Mouse (Mus musculus) bone marrow, adult 2 months (tissue): ENCODE results near the gene Bad. TPM values are rescaled to one million over a fixed set of nuclear protein-coding genes. Genes with fewer than 3 reads are reported as not detected.
"Not testable (repeated sequence)": the region's sequence is repeated elsewhere in the genome, so short reads cannot be mapped to it uniquely, and the experiment has no call there.

Source experiments
- H3K27ac ChIP-seq: fragments of 200-500 bp; 2 replicates; pipeline ENCODE4 v1.5.1; 2012; ENCODE audit warnings: low read depth, mild to moderate bottlenecking, control low read depth, inconsistent platforms, low read length; ENCODE audit not compliant: control insufficient read depth, poor library complexity, insufficient read depth
- H3K4me1 ChIP-seq: fragments of 200-500 bp; 2 replicates; pipeline ENCODE4 v1.6.1; 2011; ENCODE audit warnings: low read length; ENCODE audit not compliant: control insufficient read depth, insufficient read depth
- H3K4me3 ChIP-seq: fragments of 200-500 bp; replicated peaks from 2 replicates; pipeline ENCODE3; 2011; ENCODE audit warnings: mild to moderate bottlenecking, low read depth, low read length, control low read depth; ENCODE audit not compliant: control insufficient read depth
- CTCF ChIP-seq: fragments of 200-500 bp; IDR thresholded peaks from 2 replicates; pipeline ENCODE4 v1.5.1; 2011; ENCODE audit warnings: low read length, control low read depth; ENCODE audit not compliant: control insufficient read depth, insufficient read depth
- POLR2A ChIP-seq: fragments of 200-500 bp; IDR thresholded peaks from 2 replicates; pipeline ENCODE4 v1.6.1; 2011; ENCODE audit warnings: low read depth, mild to moderate bottlenecking, control low read depth, low read length, borderline replicate concordance; ENCODE audit not compliant: control insufficient read depth
- WGBS: fragments of 180-500 bp; shearing (Covaris S2); methylation state at CpG from one replicate; pipeline ENCODE4 v1.1.7; 2018; 5-methylcytosine and 5-hydroxymethylcytosine counted together
- polyA plus RNA-seq: library from polyadenylated mRNA; stranded (reverse); fragments of >200 nt; gene quantifications from 2 replicates; pipeline ENCODE4 v1.2.4, GENCODE M21; 2011; ENCODE audit warnings: low replicate concordance; ENCODE audit not compliant: missing spikeins, insufficient read depth, insufficient read length

The Bad gene
- polyA plus RNA-seq, 1 experiment, result 20.4 TPM

DNA sequence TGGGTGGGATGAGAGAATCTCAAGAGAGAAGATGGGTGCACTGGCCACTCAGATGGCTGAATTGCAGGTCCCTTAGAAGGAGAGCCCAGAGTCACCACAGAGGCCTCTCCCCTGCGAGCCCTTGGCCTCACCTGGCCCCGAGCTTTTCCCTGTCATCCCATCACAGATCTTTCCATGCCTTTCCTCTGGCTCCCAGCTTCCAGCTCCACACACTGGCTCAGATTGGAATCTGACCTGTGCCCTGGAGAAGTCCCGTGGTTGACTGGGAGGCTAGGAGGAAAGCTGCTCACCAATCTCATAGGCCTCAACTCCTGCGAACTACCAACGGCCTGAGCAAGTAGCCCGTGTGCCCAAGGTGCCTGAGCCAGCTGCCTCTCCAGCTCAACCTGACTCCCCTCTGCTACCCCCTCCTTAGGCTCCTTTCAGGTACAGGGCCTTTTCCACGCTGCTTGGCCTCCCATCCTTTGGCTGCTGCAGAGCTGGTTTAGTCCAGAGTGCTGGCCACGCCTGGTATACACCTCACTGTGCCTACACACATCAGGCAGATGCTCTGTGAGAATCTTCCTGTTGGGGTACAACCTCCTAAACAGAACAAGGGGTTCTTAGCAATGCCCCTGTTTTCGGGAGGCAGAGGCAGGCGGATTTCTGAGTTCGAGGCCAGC lies 36.0 kb upstream of the Bad start:
- no peak overlapping the region for H3K4me3 ChIP-seq
- no peaks in the 10 kb centered on the region; the same call in 1 of the 2 replicates for H3K4me1 ChIP-seq
- WGBS, result 84% methylated on average over 11 of the region's 11 CpGs
- TF ChIP-seq POLR2A, result no peak
- TF ChIP-seq CTCF, result no peak
- no peak overlapping the region for H3K27ac ChIP-seq

DNA sequence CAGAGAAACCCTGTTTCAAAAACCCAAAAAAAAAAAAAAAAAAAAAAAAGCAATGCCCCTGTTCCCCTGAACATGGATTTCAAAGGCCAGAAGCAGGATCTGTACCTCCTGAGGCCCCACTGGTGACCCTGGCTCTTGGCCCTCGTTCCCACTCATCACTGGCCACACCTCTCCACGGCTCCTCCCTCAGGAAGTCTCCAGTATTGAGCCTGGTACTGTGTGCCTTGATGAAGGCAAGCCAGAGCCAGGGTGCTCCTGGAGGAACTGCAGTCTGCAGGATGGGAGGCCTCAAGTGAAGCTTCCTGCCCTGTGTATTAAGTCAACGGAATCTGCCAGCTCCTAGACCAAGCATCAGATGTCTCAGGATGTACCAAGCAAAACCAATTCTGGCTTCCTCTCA lies 35.5 kb upstream of the Bad start:
- TF ChIP-seq POLR2A, result no peak
- WGBS, result 61% methylated on average over 3 of the region's 3 CpGs
- Histone ChIP-seq H3K4me3 (no peak overlapping the region), H3K4me1 (no peaks in the 10 kb centered on the region; the same call in 1 of the 2 replicates), H3K27ac (no peak overlapping the region)

DNA sequence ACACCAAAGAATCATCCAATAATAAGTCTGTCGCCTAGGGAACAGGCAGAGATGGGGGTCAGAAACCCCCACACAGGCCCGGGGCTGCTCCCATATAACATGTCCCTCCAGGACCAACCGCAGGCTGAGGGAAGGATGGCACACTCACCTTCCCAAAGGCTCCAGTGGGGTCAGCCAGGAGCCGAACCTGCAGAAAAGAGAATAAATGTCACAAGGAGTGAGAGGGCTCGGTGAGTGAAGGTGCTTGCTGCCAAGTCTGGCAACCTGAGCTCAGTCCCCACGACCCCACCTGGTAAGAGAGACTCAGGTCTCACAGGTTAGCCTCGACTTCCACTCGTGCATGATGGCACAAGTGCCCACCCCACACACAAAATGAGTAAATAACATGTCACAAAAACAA lies 34.6 kb upstream of the Bad start:
- H3K27ac ChIP-seq, result peak overlapping the region; percentile 58
- TF ChIP-seq CTCF (no peak), POLR2A (no peak)
- H3K4me1 ChIP-seq, result no peaks in the 10 kb centered on the region; the same call in 1 of the 2 replicates
- peak overlapping the region; percentile 72 for H3K4me3 ChIP-seq
- 73% methylated on average over 8 of the region's 8 CpGs for WGBS

DNA sequence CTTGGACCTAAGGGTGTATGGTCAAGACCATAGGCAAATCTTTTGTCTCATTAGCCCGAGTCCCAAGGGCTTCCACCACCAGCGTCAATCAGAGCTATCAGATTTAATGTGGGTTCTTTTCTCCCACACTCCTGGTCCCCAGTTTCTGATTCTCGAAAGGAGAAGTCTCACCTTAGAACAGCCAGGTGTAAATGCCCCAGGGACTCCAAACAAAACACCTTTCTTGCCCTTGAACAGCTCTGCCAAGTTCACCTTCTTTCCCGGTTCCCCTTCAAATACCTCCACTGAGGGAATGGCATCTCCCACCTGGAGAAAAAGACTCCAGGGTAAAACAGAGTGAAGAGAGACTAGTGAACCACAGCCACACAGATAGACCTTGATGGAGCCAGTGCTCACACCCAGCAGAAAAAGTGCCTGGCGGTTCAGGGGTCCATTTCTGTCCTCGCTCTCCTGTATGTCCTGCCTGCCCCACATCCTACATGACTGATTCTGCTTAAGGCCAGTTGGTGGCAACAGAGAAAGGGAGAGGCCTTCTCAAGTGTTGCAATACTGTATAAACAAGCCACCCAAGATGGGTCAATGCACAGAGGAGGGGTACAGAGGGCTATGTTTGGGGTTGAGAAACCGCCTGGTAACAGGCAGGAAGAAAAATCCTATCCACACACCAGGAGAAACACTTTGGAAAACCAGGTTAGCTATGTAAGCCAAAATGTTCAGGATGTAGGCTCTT lies 33.7 kb upstream of the Bad start:
- no peak for TF ChIP-seq CTCF
- no peak for TF ChIP-seq POLR2A
- 45% methylated on average over 7 of the region's 7 CpGs for WGBS
- peak overlapping the region; percentile 72 for H3K4me3 ChIP-seq
- H3K4me1 ChIP-seq, result no peaks in the 10 kb centered on the region; the same call in 1 of the 2 replicates
- H3K27ac ChIP-seq, result peak overlapping the region; percentile 78

DNA sequence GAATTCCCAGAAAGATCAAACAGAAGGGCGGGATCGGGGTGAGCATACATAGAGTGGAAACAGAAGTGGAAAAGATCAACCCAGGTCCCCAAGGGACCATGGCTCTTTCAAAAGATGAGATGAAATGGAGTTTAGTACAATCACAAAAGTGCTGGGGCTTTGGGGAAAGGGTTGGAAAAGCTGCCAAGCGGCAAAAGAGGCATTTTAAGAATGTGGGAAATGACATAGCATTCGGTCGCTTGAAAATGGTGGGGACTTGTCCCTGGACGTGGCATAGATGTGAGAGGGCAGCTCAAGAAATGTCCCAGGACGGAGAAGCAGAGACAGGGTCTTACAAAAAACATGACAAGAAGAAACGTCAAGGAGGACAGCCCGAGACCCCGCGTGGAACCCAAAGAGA lies 32.6 kb upstream of the Bad start:
- no peak for TF ChIP-seq POLR2A
- TF ChIP-seq CTCF, result no peak
- peak overlapping the region; percentile 86 for H3K4me3 ChIP-seq
- 2% methylated on average over 11 of the region's 11 CpGs for WGBS
- no peaks in the 10 kb centered on the region; the same call in 1 of the 2 replicates for H3K4me1 ChIP-seq
- H3K27ac ChIP-seq, result peak overlapping the region; percentile 97

DNA sequence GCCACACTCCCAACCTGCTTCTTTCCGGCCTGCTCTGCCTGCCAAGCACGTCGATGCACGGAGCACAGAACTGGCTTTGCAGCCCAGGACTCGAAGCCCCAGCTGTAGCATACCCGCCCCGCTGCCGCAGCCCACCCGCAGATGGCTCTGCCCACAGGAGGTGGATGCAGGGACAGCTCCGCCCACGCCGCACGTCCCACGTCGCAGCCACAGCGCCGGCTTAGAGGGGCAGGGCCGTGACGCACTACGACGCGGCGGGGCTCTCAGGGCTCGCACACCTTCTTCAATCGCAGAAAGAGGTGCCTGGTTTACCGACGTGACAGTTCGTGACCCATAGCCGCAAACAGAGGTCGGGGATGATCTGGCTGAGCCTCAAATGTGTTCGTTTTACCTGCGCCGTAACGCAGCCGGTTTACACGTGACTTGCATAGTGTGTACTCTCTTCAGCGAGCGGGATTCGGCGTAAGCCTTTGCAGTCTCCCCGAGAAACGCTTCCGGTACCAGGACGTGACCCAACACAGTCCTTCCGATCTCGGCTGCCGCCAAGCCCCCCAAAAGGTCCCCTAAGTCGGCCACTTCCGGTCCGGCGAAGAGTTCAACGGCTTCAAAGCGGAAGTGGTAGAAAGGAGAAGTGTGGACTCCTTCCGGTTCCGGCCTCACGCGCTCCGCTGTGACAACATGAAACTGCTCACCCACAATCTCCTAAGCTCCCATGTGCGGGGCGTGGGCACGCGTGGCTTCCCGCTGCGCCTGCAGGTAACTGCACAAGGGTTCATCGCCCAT lies 32.0 kb upstream of the Bad start, which contains the start of the genes Trmt112 and Prdx5:
Gene Trmt112, plus strand, starts transcription at position 192 of the 783 bp plus-strand sequence.
Gene Prdx5, minus strand, starts transcription at position 600 of the 783 bp plus-strand sequence.
- peak within 1 kb of the TSS; percentile 86 for H3K4me3 ChIP-seq
- under 1% methylated on average over 65 of the region's 65 CpGs for WGBS
- peak within 1 kb of the TSS; percentile 97 for H3K27ac ChIP-seq
- H3K4me1 ChIP-seq, result no peaks in the 10 kb centered on the region; the same call in 1 of the 2 replicates
- TF ChIP-seq CTCF (no peak), POLR2A (peak; percentile 93; the same call in 1 of the 2 replicates)

DNA sequence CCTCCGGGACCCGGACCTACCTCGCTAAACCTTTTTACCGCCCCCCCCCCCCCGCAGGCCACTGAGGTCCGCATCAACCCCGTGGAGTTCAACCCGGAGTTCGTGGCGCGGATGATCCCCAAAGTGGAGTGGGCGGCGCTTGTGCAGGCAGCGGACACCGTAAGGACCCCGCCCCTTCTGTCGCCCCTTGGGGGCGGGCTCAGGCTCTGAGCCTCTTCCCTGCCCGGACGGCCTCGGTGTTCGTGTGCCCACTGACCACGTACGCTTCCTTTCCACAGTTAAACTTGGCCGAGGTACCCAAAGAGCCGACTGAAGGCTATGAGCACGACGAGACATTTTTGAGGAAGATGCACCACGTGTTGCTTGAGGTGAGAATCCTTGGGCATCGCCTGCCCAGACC lies 31.4 kb upstream of the Bad start:
- Histone ChIP-seq H3K27ac (peak overlapping the region; percentile 97), H3K4me3 (peak overlapping the region; percentile 86)
- WGBS, result under 1% methylated on average over 29 of the region's 30 CpGs
- not testable (repeated sequence) for H3K4me1 ChIP-seq

DNA sequence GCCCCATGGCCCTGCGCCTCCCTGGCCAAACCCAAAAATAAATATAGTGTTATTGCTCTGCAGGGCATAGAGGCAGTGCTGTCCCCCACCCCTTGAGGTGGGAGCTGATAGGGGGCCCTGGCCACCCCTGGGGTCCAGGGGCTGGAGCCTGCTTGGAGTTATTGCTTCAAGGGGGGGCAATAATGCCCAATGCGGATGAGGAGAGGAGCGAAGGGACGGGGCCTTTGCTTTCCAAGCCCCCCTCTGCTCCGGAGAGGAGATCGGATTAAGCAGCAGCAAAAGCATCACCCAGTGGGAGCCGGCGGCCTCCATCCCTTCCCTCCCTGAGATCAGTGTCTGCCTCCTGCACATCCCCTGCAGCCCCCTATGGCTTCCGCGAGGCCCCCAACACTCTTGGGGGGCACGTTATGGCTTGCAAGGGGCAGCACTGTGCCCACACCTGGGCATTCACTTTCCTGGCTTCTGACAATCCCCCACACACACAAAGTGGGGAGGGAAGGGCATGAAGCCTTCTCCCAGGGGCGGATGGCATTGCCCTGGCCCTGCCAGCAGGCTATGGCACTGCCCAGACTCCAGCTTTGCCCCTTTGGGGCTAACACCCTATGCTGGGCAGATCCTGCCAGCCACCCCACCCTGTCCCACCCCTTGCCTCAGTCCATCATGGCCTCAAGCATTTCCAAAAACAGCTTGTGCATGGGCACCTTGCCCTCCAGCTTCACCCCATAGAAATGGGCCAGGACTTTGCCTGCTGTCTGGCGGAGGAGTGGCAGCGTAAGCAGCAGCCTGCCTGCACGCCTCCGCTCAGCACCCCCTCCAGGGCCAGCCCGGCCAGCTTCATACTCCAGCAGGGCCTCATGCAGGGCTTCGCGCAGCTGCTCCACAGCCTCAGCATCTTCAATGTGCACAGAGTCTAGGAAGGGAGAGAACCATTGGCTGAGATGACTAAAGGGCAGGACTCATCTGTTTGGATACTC lies 30.3 kb upstream of the Bad start:
- Histone ChIP-seq H3K4me3 (no peak overlapping the region), H3K27ac (peak overlapping the region; percentile 11; the same call in 1 of the 2 replicates), H3K4me1 (no peaks in the 10 kb centered on the region; the same call in 1 of the 2 replicates)
- 82% methylated on average over 19 of the region's 19 CpGs for whole genome bisulfite sequencing
- no peak for TF ChIP-seq CTCF
- no peak for TF ChIP-seq POLR2A
